Mouse (Mus musculus) heart, postnatal 14 days (tissue): ENCODE measurements around the gene Yy1. TPM values are rescaled to one million over a fixed set of nuclear protein-coding genes. Genes with fewer than 3 reads are reported as not detected.

ENCODE experiments used
- DNase-seq, 2 experiments: peaks; one replicate each; pipeline ENCODE4 v3.0.0; 2021 to 2022
- intact Hi-C: fragments of 180-260 bp; cut with DNase I; formaldehyde crosslinking; loops from one replicate; pipeline ENCODE4 v1.15.1; 2025
- long read RNA-seq, 2 experiments: library from polyadenylated mRNA; stranded (forward); transcript quantifications; one replicate each; pipeline ENCODE4 v2.0.0; 2021
- total RNA-seq, 2 experiments: library from RNA; stranded (reverse); gene quantifications; 2 replicates each; pipeline ENCODE4 v1.2.3; 2021

The Yy1 gene
- 10 to 100 TPM; 39.3 to 41.4 TPM for total RNA-seq
- long read RNA-seq, experiment 1, full-length matches to known transcripts: 15 of 19 reads
- long read RNA-seq, experiment 1, partial matches to known transcripts: 1 of 19 reads
- long read RNA-seq, experiment 1, other reads (novel, unspliced or antisense): 3 of 19 reads
- long read RNA-seq, experiment 2, full-length matches to known transcripts: 10 of 16 reads
- long read RNA-seq, experiment 2, partial matches to known transcripts: 0 of 16 reads
- long read RNA-seq, experiment 2, other reads (novel, unspliced or antisense): 6 of 16 reads

GRCm38 (mm10) chr12:108792546-108793452 lies at the start of gene Yy1:
Yy1 (plus strand) TSS chr12:108792973.
- DNase-seq: peak; percentile 99
- intact Hi-C loops: loop anchor here (10.0 kb wide), 1 partner anchor 618 kb away; the partner anchor contains the start of genes Ccnk and Setd3

GRCm38 (mm10) chr12:108745990-108746389 lies 46.8 kb upstream of the Yy1 start:
- DNase-seq: no peak
- intact Hi-C loops: no loop called here

GRCm38 (mm10) chr12:108749019-108749418 lies 43.8 kb upstream of the Yy1 start:
- DNase-seq: no peak
- intact Hi-C loops: no loop called here

- intact Hi-C loops: no loop called here
- no peak for DNase-seq
These were observed 43.3 kb upstream of the Yy1 start for GRCm38 (mm10) chr12:108749454-108749853.

GRCm38 (mm10) chr12:108750226-108750625 lies 42.5 kb upstream of the Yy1 start:
- no peak for DNase-seq
- intact Hi-C loops: no loop called here

GRCm38 (mm10) chr12:108751790-108752189 lies 41.0 kb upstream of the Yy1 start:
- peak in 1 of 2 experiments; percentile 38 for DNase-seq
- intact Hi-C loops: no loop called here

GRCm38 (mm10) chr12:108755141-108755540 lies 37.6 kb upstream of the Yy1 start:
- no peak for DNase-seq
- intact Hi-C loops: loop anchor here (5.0 kb wide), 3 partner anchors 68 to 198 kb away; partner anchors contain the start of genes Wars and Wdr25

- no peak for DNase-seq
- intact Hi-C loops: loop anchor here (1.0 to 5.0 kb wide), 4 partner anchors 53 to 199 kb away; partner anchors contain the start of genes Wars and Wdr25
These were observed 36.2 kb upstream of the Yy1 start for GRCm38 (mm10) chr12:108756611-108757010.

- intact Hi-C loops: loop anchor here (1.0 to 5.0 kb wide), 5 partner anchors 54 to 200 kb away; partner anchors contain the start of genes Wars and Wdr25
- DNase-seq: peak; percentile 98 to 100
These were observed 35.0 kb upstream of the Yy1 start for GRCm38 (mm10) chr12:108757717-108758257.

- no peak for DNase-seq
- intact Hi-C loops: loop anchor here (1.0 to 5.0 kb wide), 4 partner anchors 71 to 201 kb away; partner anchors contain the start of genes Wars and Wdr25
These were observed 34.5 kb upstream of the Yy1 start for GRCm38 (mm10) chr12:108758273-108758672.

- no peak for DNase-seq
These were observed 34.1 kb upstream of the Yy1 start for GRCm38 (mm10) chr12:108758682-108759081.

GRCm38 (mm10) chr12:108759266-108759665 lies 33.5 kb upstream of the Yy1 start:
- DNase-seq: no peak
- intact Hi-C loops: loop anchor here (5.0 kb wide), 3 partner anchors 72 to 202 kb away; partner anchors contain the start of genes Wars and Wdr25

More at GRCm38 (mm10) chr12:108758682-108759081, 34.1 kb upstream of the Yy1 start:
- intact Hi-C loops: loop anchor here (1.0 to 5.0 kb wide), 4 partner anchors 71 to 201 kb away; partner anchors contain the start of genes Wars and Wdr25

GRCm38 (mm10) chr12:108760016-108760415 lies 32.8 kb upstream of the Yy1 start:
- intact Hi-C loops: no loop called here
- no peak for DNase-seq

- intact Hi-C loops: no loop called here
- no peak for DNase-seq
These were observed 32.2 kb upstream of the Yy1 start for GRCm38 (mm10) chr12:108760500-108761020.

- intact Hi-C loops: no loop called here
- no peak for DNase-seq
These were observed 31.6 kb upstream of the Yy1 start for GRCm38 (mm10) chr12:108761209-108761608.

GRCm38 (mm10) chr12:108761665-108762064 lies 31.1 kb upstream of the Yy1 start:
- intact Hi-C loops: no loop called here
- DNase-seq: no peak

GRCm38 (mm10) chr12:108763057-108763796 lies 29.5 kb upstream of the Yy1 start:
- DNase-seq: peak; percentile 39 to 45
- intact Hi-C loops: no loop called here

GRCm38 (mm10) chr12:108764917-108765678 lies 27.7 kb upstream of the Yy1 start:
- intact Hi-C loops: no loop called here
- peak in 1 of 2 experiments; percentile 31 for DNase-seq

- intact Hi-C loops: no loop called here
- DNase-seq: peak; percentile 81 to 82
These were observed 27.0 kb upstream of the Yy1 start for GRCm38 (mm10) chr12:108765751-108766221.
